Mouse (Mus musculus): ENCODE measurements around the gene Rab6b. TPM values are rescaled to one million over a fixed set of nuclear protein-coding genes. Genes with fewer than 3 reads are reported as not detected.

Gene Rab6b
- polyA plus RNA-seq, 1 experiment from 2014 or later: 0.27 TPM

GRCm38 (mm10) chr9:103168046-103168445 is 56.5 kb downstream of the Rab6b start:
- WGBS (ENCODE audit: insufficient replicate concordance): 68% methylated on average over 6 of the region's 6 CpGs
- no peaks in the 10 kb centered on the region for H3K4me1 ChIP-seq (ENCODE audit: control insufficient read depth, low read depth, low read length)
- no peak overlapping the region for H3K9ac ChIP-seq (ENCODE audit: low read depth, low read length)
- no peaks in the 10 kb centered on the region for H3K9me3 ChIP-seq (replicated peaks; ENCODE audit: control insufficient read depth, low read length)
- no peak overlapping the region for H3K4me3 ChIP-seq (ENCODE audit: low read depth, low read length)
- no peak overlapping the region for H3K4me2 ChIP-seq (ENCODE audit: low read depth, low read length)
- H3K27me3 ChIP-seq (ENCODE audit: control insufficient read depth, insufficient read depth, low read depth, low read length): no peaks in the 10 kb centered on the region
- H3K27ac ChIP-seq (ENCODE audit: low read length): no peak overlapping the region
- H3K36me3 ChIP-seq (ENCODE audit: control insufficient read depth, insufficient read depth): no peaks in the 10 kb centered on the region
- no peak for ATAC-seq (ENCODE audit: low read depth)

- Histone ChIP-seq H3K4me3 (ENCODE audit: low read depth, low read length) (no peak overlapping the region), H3K9me3 (replicated peaks; ENCODE audit: control insufficient read depth, low read length) (no peaks in the 10 kb centered on the region), H3K27ac (ENCODE audit: low read length) (no peak overlapping the region), H3K9ac (ENCODE audit: low read depth, low read length) (no peak overlapping the region), H3K4me1 (ENCODE audit: control insufficient read depth, low read depth, low read length) (no peaks in the 10 kb centered on the region), H3K36me3 (ENCODE audit: control insufficient read depth, insufficient read depth) (no peaks in the 10 kb centered on the region), H3K27me3 (ENCODE audit: control insufficient read depth, insufficient read depth, low read depth, low read length) (no peaks in the 10 kb centered on the region), H3K4me2 (ENCODE audit: low read depth, low read length) (no peak overlapping the region)
- ATAC-seq (ENCODE audit: low read depth): no peak
- WGBS (ENCODE audit: insufficient replicate concordance): 55% methylated on average over 7 of the region's 7 CpGs
Observed at GRCm38 (mm10) chr9:103168771-103169170, 57.2 kb downstream of the Rab6b start.

DNA sequence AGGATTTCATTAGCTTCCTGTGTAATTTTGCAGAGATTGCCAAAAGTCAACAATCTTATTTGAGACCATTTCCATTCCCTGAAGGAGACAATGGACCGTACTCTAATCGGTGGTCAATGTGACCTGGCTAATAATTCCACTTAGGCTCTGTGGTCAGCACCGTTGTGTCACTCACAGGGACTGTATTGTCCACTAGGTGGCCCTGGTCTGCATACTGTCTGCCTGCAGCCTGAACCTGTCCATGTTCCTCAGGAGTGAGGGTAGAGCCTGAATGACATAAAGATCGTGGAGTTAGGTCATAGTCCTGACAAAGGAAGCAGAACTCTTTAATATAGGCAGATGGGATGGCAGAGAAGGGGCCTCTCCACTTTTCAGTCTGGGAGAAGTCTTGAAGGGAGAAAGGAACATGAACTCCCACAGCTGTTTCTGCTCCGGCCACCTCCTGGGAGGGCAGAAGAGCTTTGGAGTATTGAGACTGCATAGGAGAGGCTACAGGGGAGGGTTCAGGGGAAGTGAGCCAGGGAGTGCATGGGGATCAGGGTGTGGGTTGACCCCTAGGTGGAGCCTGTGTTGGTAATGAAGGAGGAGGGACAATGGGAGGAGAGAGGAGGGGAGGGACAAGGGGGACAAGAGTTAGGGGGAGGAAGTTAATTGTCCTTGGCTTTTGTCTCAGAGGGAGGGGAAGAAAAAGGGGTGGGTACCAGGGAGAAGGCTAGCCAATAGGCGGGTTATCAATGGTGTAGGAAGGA is 63.4 kb downstream of the Rab6b start:
- no peaks in the 10 kb centered on the region for H3K36me3 ChIP-seq (ENCODE audit: control insufficient read depth, insufficient read depth)
- H3K4me3 ChIP-seq (ENCODE audit: low read depth, low read length): no peak overlapping the region
- no peak for ATAC-seq (ENCODE audit: low read depth)
- H3K9me3 ChIP-seq (replicated peaks; ENCODE audit: control insufficient read depth, low read length): no peaks in the 10 kb centered on the region
- no peak overlapping the region for H3K4me2 ChIP-seq (ENCODE audit: low read depth, low read length)
- H3K27me3 ChIP-seq (ENCODE audit: control insufficient read depth, insufficient read depth, low read depth, low read length): no peaks in the 10 kb centered on the region
- H3K4me1 ChIP-seq (ENCODE audit: control insufficient read depth, low read depth, low read length): peaks cover under 1% of the 10 kb centered on the region; the same call in 1 of the 2 replicates
- no peak overlapping the region for H3K27ac ChIP-seq (ENCODE audit: low read length)
- 41% methylated on average over 6 of the region's 6 CpGs for WGBS (ENCODE audit: insufficient replicate concordance)
- H3K9ac ChIP-seq (ENCODE audit: low read depth, low read length): no peak overlapping the region

DNA sequence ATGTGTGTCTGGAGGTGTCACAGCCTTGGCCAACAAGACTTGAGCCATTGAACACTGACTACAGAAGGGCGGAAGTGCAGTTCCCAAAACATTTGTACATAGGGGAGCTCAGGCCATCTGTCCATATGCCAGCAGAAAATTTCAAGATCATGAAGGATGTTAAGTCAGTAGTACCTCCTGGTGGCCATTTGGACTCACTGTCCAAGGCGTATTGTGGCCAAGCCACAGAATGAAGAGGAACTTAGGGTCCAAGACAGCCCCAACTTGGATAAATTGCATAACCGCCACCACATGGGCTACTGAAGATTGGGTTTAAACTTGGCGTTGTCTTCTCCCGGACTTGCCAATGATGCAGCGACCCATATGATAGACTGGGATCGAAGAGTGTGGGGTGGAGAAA is 64.1 kb downstream of the Rab6b start:
- peaks cover 8% of the 10 kb centered on the region; the same call in 1 of the 2 replicates for H3K4me1 ChIP-seq (ENCODE audit: control insufficient read depth, low read depth, low read length)
- no peak for ATAC-seq (ENCODE audit: low read depth)
- 73% methylated on average over 7 of the region's 7 CpGs for WGBS (ENCODE audit: insufficient replicate concordance)
- no peak overlapping the region for H3K9ac ChIP-seq (ENCODE audit: low read depth, low read length)
- no peaks in the 10 kb centered on the region for H3K27me3 ChIP-seq (ENCODE audit: control insufficient read depth, insufficient read depth, low read depth, low read length)
- no peaks in the 10 kb centered on the region for H3K9me3 ChIP-seq (replicated peaks; ENCODE audit: control insufficient read depth, low read length)
- no peak overlapping the region for H3K27ac ChIP-seq (ENCODE audit: low read length)
- no peaks in the 10 kb centered on the region for H3K36me3 ChIP-seq (ENCODE audit: control insufficient read depth, insufficient read depth)
- no peak overlapping the region for H3K4me3 ChIP-seq (ENCODE audit: low read depth, low read length)
- no peak overlapping the region for H3K4me2 ChIP-seq (ENCODE audit: low read depth, low read length)

DNA sequence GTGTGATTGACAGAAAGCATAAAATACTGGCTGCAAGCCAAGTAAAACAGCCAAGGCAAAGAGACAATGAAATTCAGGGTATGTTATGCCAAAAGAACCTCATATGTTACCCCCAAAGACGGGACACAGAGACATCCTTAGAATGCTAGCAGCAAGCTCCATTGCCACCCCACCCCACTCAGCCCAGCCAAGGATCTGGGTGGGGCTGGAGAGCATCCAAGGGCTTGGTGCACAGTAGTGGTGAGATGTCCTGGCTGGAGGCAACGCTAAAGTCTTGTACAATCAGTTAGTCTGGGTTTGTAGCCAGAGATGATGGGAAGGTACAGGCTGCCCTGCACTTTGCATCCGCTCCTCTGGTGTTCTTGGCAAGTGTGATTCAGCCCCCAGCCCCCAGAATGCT is 68.7 kb downstream of the Rab6b start:
- Histone ChIP-seq H3K9me3 (replicated peaks; ENCODE audit: control insufficient read depth, low read length) (no peaks in the 10 kb centered on the region), H3K4me3 (ENCODE audit: low read depth, low read length) (no peak overlapping the region), H3K4me1 (ENCODE audit: control insufficient read depth, low read depth, low read length) (peaks cover 13% of the 10 kb centered on the region; the same call in 1 of the 2 replicates), H3K27me3 (ENCODE audit: control insufficient read depth, insufficient read depth, low read depth, low read length) (no peaks in the 10 kb centered on the region), H3K9ac (ENCODE audit: low read depth, low read length) (no peak overlapping the region), H3K27ac (ENCODE audit: low read length) (no peak overlapping the region), H3K4me2 (ENCODE audit: low read depth, low read length) (peak overlapping the region; percentile 63), H3K36me3 (ENCODE audit: control insufficient read depth, insufficient read depth) (no peaks in the 10 kb centered on the region)
- WGBS (ENCODE audit: insufficient replicate concordance): 52% methylated on average over 3 of the region's 3 CpGs
- peak; percentile 30; the same call in 1 of the 2 replicates for ATAC-seq (ENCODE audit: low read depth)

DNA sequence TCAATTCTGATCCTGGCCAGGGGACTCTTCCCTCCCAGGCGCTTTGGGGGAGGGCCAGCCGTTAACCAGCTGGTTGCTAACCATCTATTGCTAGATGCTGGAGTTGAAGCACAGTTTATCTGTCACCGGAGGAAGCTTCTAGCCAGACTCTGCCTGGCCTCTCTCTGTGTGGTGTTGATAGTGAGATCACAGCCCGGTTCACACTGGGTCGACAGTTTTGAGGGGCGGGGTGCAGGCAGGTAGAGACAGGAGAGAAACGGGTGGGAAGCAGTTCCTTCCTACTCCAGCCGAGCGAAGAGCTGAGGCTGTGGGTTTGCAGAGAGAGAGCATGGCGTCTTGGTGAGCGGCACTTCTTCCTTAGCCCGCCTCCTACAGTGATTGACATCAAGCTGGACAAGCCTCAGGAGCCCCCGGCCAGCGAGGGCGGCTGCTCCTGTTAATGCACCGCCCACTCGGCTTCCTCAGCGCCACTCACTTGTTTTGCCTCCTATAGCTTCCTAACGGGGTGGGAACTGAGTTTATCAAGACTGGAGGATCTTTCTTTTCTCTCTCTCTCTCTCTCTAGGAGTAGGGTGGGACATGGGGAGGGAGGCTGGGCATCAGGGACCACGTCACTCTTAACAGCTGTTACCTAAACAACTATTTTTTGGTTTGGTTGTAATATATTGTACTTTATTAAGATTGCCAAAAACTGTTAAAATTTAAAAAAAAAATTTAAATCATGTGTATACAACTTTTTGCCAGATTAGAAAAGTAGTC is 69.4 kb downstream of the Rab6b start:
- Histone ChIP-seq H3K36me3 (ENCODE audit: control insufficient read depth, insufficient read depth) (no peaks in the 10 kb centered on the region), H3K27ac (ENCODE audit: low read length) (no peak overlapping the region), H3K9ac (ENCODE audit: low read depth, low read length) (peak overlapping the region; percentile 43; the same call in 1 of the 2 replicates), H3K4me1 (ENCODE audit: control insufficient read depth, low read depth, low read length) (peaks cover 13% of the 10 kb centered on the region; the same call in 1 of the 2 replicates), H3K9me3 (replicated peaks; ENCODE audit: control insufficient read depth, low read length) (no peaks in the 10 kb centered on the region), H3K27me3 (ENCODE audit: control insufficient read depth, insufficient read depth, low read depth, low read length) (no peaks in the 10 kb centered on the region), H3K4me3 (ENCODE audit: low read depth, low read length) (peak overlapping the region; percentile 51), H3K4me2 (ENCODE audit: low read depth, low read length) (peak overlapping the region; percentile 63)
- 1% methylated on average over 20 of the region's 20 CpGs for WGBS (ENCODE audit: insufficient replicate concordance)
- peak; percentile 83 for ATAC-seq (ENCODE audit: low read depth)

GRCm38 (mm10) chr9:103181886-103182285 is 70.3 kb downstream of the Rab6b start:
- no peaks in the 10 kb centered on the region for H3K36me3 ChIP-seq (ENCODE audit: control insufficient read depth, insufficient read depth)
- H3K27me3 ChIP-seq (ENCODE audit: control insufficient read depth, insufficient read depth, low read depth, low read length): no peaks in the 10 kb centered on the region
- WGBS (ENCODE audit: insufficient replicate concordance): 77% methylated on average over 8 of the region's 8 CpGs
- no peak overlapping the region for H3K9ac ChIP-seq (ENCODE audit: low read depth, low read length)
- H3K27ac ChIP-seq (ENCODE audit: low read length): no peak overlapping the region
- H3K4me1 ChIP-seq (ENCODE audit: control insufficient read depth, low read depth, low read length): peaks cover 13% of the 10 kb centered on the region; the same call in 1 of the 2 replicates
- H3K4me2 ChIP-seq (ENCODE audit: low read depth, low read length): no peak overlapping the region
- no peak overlapping the region for H3K4me3 ChIP-seq (ENCODE audit: low read depth, low read length)
- no peaks in the 10 kb centered on the region for H3K9me3 ChIP-seq (replicated peaks; ENCODE audit: control insufficient read depth, low read length)
- no peak for ATAC-seq (ENCODE audit: low read depth)

GRCm38 (mm10) chr9:103184855-103185254 is 73.3 kb downstream of the Rab6b start:
- ATAC-seq (ENCODE audit: low read depth): no peak
- Histone ChIP-seq H3K9ac (ENCODE audit: low read depth, low read length) (no peak overlapping the region), H3K9me3 (replicated peaks; ENCODE audit: control insufficient read depth, low read length) (no peaks in the 10 kb centered on the region), H3K4me3 (ENCODE audit: low read depth, low read length) (no peak overlapping the region), H3K27ac (ENCODE audit: low read length) (no peak overlapping the region), H3K36me3 (ENCODE audit: control insufficient read depth, insufficient read depth) (peaks cover 2% of the 10 kb centered on the region; the same call in 1 of the 2 replicates), H3K4me2 (ENCODE audit: low read depth, low read length) (no peak overlapping the region), H3K4me1 (ENCODE audit: control insufficient read depth, low read depth, low read length) (peaks cover 13% of the 10 kb centered on the region; the same call in 1 of the 2 replicates), H3K27me3 (ENCODE audit: control insufficient read depth, insufficient read depth, low read depth, low read length) (no peaks in the 10 kb centered on the region)
- 58% methylated on average over 4 of the region's 4 CpGs for WGBS (ENCODE audit: insufficient replicate concordance)

GRCm38 (mm10) chr9:103185946-103186345 is 74.4 kb downstream of the Rab6b start:
- Histone ChIP-seq H3K36me3 (ENCODE audit: control insufficient read depth, insufficient read depth) (peaks cover 10% of the 10 kb centered on the region), H3K9ac (ENCODE audit: low read depth, low read length) (no peak overlapping the region), H3K4me2 (ENCODE audit: low read depth, low read length) (no peak overlapping the region), H3K27me3 (ENCODE audit: control insufficient read depth, insufficient read depth, low read depth, low read length) (no peaks in the 10 kb centered on the region), H3K9me3 (replicated peaks; ENCODE audit: control insufficient read depth, low read length) (no peaks in the 10 kb centered on the region), H3K27ac (ENCODE audit: low read length) (no peak overlapping the region), H3K4me3 (ENCODE audit: low read depth, low read length) (no peak overlapping the region), H3K4me1 (ENCODE audit: control insufficient read depth, low read depth, low read length) (peaks cover 3% of the 10 kb centered on the region; the same call in 1 of the 2 replicates)
- WGBS (ENCODE audit: insufficient replicate concordance): 82% methylated on average over 8 of the region's 8 CpGs
- no peak for ATAC-seq (ENCODE audit: low read depth)

All from liver, embryonic 16.5 days (tissue).